Mouse (Mus musculus): ENCODE data around the gene Ppfia4. TPM values are rescaled to one million over a fixed set of nuclear protein-coding genes. Genes with fewer than 3 reads are reported as not detected.

Gene Ppfia4
- polyA plus RNA-seq, 2 experiments from 2014 or later: 0.20 TPM; not detected in 1

GRCm38 (mm10) chr1:134297265-134297664 is 35.5 kb downstream of the Ppfia4 start:
- no peak for ATAC-seq

- no peak for ATAC-seq
Measured at GRCm38 (mm10) chr1:134293738-134294604, 38.8 kb downstream of the Ppfia4 start.

GRCm38 (mm10) chr1:134293276-134293675 is 39.5 kb downstream of the Ppfia4 start:
- no peak for ATAC-seq

- ATAC-seq: no peak
Measured at GRCm38 (mm10) chr1:134292601-134293000, 40.1 kb downstream of the Ppfia4 start.

- no peak for ATAC-seq
Measured at GRCm38 (mm10) chr1:134292073-134292472, 40.7 kb downstream of the Ppfia4 start.

GRCm38 (mm10) chr1:134291555-134291954 is 41.2 kb downstream of the Ppfia4 start:
- ATAC-seq: no peak

- ATAC-seq: no peak
Measured at GRCm38 (mm10) chr1:134290909-134291308, 41.8 kb downstream of the Ppfia4 start.

- ATAC-seq: no peak
Measured at GRCm38 (mm10) chr1:134290300-134290699, 42.4 kb downstream of the Ppfia4 start.

- ATAC-seq: no peak
Measured at GRCm38 (mm10) chr1:134289598-134290099, 43.1 kb downstream of the Ppfia4 start, which contains the start of gene Myog. Gene Myog, plus strand, starts transcription at chr1:134289989.

- no peak for ATAC-seq
Measured at GRCm38 (mm10) chr1:134288239-134288638, 44.5 kb downstream of the Ppfia4 start.

GRCm38 (mm10) chr1:134285458-134286120 is 47.1 kb downstream of the Ppfia4 start:
- ATAC-seq: no peak

- ATAC-seq: no peak
Measured at GRCm38 (mm10) chr1:134283108-134283507, 49.6 kb downstream of the Ppfia4 start.

- ATAC-seq: no peak
Measured at GRCm38 (mm10) chr1:134282342-134282741, 50.4 kb downstream of the Ppfia4 start.

- no peak for ATAC-seq
Measured at GRCm38 (mm10) chr1:134281563-134281962, 51.2 kb downstream of the Ppfia4 start.

GRCm38 (mm10) chr1:134280174-134280573 is 52.6 kb downstream of the Ppfia4 start:
- no peak for ATAC-seq

- ATAC-seq: no peak
Measured at GRCm38 (mm10) chr1:134276823-134277222, 55.9 kb downstream of the Ppfia4 start.

- no peak for ATAC-seq
Measured at GRCm38 (mm10) chr1:134275616-134276464, 56.9 kb downstream of the Ppfia4 start.

GRCm38 (mm10) chr1:134274483-134274920 is 58.2 kb downstream of the Ppfia4 start:
- no peak for ATAC-seq

GRCm38 (mm10) chr1:134273493-134274395 is 59.0 kb downstream of the Ppfia4 start:
- no peak for ATAC-seq

GRCm38 (mm10) chr1:134272754-134273250 is 59.9 kb downstream of the Ppfia4 start:
- no peak for ATAC-seq

- ATAC-seq: no peak
Measured at GRCm38 (mm10) chr1:134270026-134270425, 62.7 kb downstream of the Ppfia4 start.

Data from CD4-positive, CD25-positive, alpha-beta regulatory T cell, adult 4 months (primary cell).